Mouse (Mus musculus) liver, adult 2 months (tissue): ENCODE measurements around the gene Rex1bd.

Experiments
- CTCF ChIP-seq: fragments of 200-500 bp; IDR thresholded peaks from 2 replicates; pipeline ENCODE4 v1.5.1; 2011; ENCODE audit warnings: low read depth, low read length, control low read depth
- POLR2A ChIP-seq: fragments of 200-500 bp; IDR thresholded peaks from 2 replicates; pipeline ENCODE4 v1.6.1; 2011; ENCODE audit warnings: low read length, control low read depth; ENCODE audit not compliant: insufficient read depth; ENCODE audit errors: extremely low read depth

DNA sequence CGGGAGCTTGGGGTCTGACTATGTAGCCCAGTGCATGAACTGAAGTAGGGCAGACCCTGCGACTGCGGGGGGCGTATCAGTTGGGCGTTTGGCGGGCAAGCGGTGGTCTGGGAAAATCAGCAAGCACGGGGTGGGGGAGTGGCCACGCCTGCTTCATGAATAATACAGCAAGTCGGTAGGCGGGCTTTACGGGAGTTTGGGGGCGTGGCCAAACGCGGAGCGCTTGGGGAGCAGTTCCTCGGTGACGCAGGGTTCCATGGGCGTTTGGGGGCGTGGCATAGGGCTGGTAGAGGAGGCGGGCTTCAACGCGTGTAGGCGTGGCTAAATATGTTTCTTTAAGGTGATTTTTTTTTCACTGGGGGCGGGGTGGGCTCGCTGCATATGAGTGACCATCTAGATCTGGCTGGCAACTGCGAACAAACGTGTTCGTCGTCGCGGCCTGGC is 32.1 kb upstream of the Rex1bd start:
- TF ChIP-seq CTCF, result no peak
- TF ChIP-seq POLR2A, result 0 out of 2 replicates have a peak, but pooled peaks have one; percentile 12
